Mouse (Mus musculus): ENCODE measurements around the gene Asb2. TPM values are rescaled to one million over a fixed set of nuclear protein-coding genes. Genes with fewer than 3 reads are reported as not detected.

The Asb2 gene
- polyA plus RNA-seq, 1 experiment: 64.7 TPM

DNA sequence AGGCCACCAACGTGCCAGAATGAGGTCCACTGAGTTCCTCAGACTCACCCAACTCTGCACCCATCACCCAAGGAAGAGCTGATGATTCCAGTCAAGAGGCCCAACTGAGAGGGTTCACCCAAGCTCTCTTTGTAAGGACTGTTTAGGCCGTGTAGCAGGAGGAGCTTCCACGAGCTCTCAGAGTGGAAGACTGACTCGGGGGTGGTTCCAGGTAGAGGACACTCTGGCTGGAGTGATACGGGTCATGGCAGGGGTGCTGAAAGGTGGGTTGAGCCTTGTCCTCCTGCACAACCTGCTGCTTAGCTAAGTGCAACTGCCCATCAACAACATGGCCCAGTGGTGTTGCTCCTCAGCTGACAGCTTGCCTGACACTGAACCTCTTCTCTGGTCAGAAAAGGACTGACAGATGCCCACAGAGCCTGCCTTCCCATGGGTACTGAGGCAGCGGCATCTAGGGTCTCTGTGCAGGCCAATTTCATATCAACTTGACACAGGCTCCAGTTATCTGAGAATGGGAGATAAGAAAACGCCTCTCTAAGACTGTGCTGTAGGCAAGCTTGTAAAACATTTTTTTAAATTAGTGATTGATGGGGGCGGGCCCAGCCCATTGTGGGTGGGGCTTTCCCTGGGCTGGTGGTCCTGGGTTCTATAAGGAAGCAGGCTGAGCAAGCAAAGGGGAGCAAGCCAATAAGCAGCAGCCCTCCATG is 17.9 kb upstream of the Asb2 start:
- WGBS: 82% methylated on average over 8 of the region's 8 CpGs
- DNase-seq: no peak
- Histone ChIP-seq H3K27ac (ENCODE audit: control insufficient read depth, insufficient read depth, low read length) (no peak overlapping the region), H3K27me3 (ENCODE audit: control insufficient read depth, insufficient read depth, low read length) (no peaks in the 10 kb centered on the region), H3K36me3 (ENCODE audit: control insufficient read depth, insufficient read depth, low read length) (no peaks in the 10 kb centered on the region), H3K4me3 (ENCODE audit: control insufficient read depth, insufficient read depth, low read length) (no peak overlapping the region), H3K4me1 (replicated peaks; ENCODE audit: control insufficient read depth, insufficient read depth, low read length) (no peaks in the 10 kb centered on the region)
- no peak for TF ChIP-seq CTCF (IDR thresholded peaks at IDR 0.05; ENCODE audit: borderline replicate concordance, control insufficient read depth, extremely low read depth, insufficient read depth, low read length, poor library complexity)
- no peak for TF ChIP-seq POLR2A (IDR thresholded peaks at IDR 0.05; ENCODE audit: control insufficient read depth, extremely low read depth, insufficient read depth, low read length, poor library complexity)

- WGBS: 27% methylated on average over 6 of the region's 6 CpGs
- H3K36me3 ChIP-seq (ENCODE audit: control insufficient read depth, insufficient read depth, low read length): no peaks in the 10 kb centered on the region
- DNase-seq: peak; percentile 71
- no peaks in the 10 kb centered on the region; the same call in 1 of the 2 replicates for H3K27me3 ChIP-seq (ENCODE audit: control insufficient read depth, insufficient read depth, low read length)
- H3K27ac ChIP-seq (ENCODE audit: control insufficient read depth, insufficient read depth, low read length): no peak overlapping the region
- no peaks in the 10 kb centered on the region for H3K4me1 ChIP-seq (replicated peaks; ENCODE audit: control insufficient read depth, insufficient read depth, low read length)
- TF ChIP-seq CTCF (IDR thresholded peaks at IDR 0.05; ENCODE audit: borderline replicate concordance, control insufficient read depth, extremely low read depth, insufficient read depth, low read length, poor library complexity) (no peak), POLR2A (IDR thresholded peaks at IDR 0.05; ENCODE audit: control insufficient read depth, extremely low read depth, insufficient read depth, low read length, poor library complexity) (no peak)
- H3K4me3 ChIP-seq (ENCODE audit: control insufficient read depth, insufficient read depth, low read length): no peak overlapping the region
Measured at GRCm38 (mm10) chr12:103371711-103372110, 15.9 kb upstream of the Asb2 start.

- DNase-seq: no peak
- Histone ChIP-seq H3K4me1 (replicated peaks; ENCODE audit: control insufficient read depth, insufficient read depth, low read length) (no peaks in the 10 kb centered on the region), H3K36me3 (ENCODE audit: control insufficient read depth, insufficient read depth, low read length) (no peaks in the 10 kb centered on the region), H3K4me3 (ENCODE audit: control insufficient read depth, insufficient read depth, low read length) (no peak overlapping the region), H3K27me3 (ENCODE audit: control insufficient read depth, insufficient read depth, low read length) (no peaks in the 10 kb centered on the region; the same call in 1 of the 2 replicates), H3K27ac (ENCODE audit: control insufficient read depth, insufficient read depth, low read length) (no peak overlapping the region)
- 95% methylated on average over 4 of the region's 4 CpGs for WGBS
- TF ChIP-seq POLR2A (IDR thresholded peaks at IDR 0.05; ENCODE audit: control insufficient read depth, extremely low read depth, insufficient read depth, low read length, poor library complexity) (no peak), CTCF (IDR thresholded peaks at IDR 0.05; ENCODE audit: borderline replicate concordance, control insufficient read depth, extremely low read depth, insufficient read depth, low read length, poor library complexity) (no peak)
Measured at GRCm38 (mm10) chr12:103370861-103371260, 15.1 kb upstream of the Asb2 start.

GRCm38 (mm10) chr12:103368777-103369176 is 13.0 kb upstream of the Asb2 start:
- no peak overlapping the region for H3K27ac ChIP-seq (ENCODE audit: control insufficient read depth, insufficient read depth, low read length)
- no peaks in the 10 kb centered on the region for H3K36me3 ChIP-seq (ENCODE audit: control insufficient read depth, insufficient read depth, low read length)
- no peak for DNase-seq
- H3K4me3 ChIP-seq (ENCODE audit: control insufficient read depth, insufficient read depth, low read length): no peak overlapping the region
- no peaks in the 10 kb centered on the region; the same call in 1 of the 2 replicates for H3K27me3 ChIP-seq (ENCODE audit: control insufficient read depth, insufficient read depth, low read length)
- TF ChIP-seq POLR2A (IDR thresholded peaks at IDR 0.05; ENCODE audit: control insufficient read depth, extremely low read depth, insufficient read depth, low read length, poor library complexity) (no peak), CTCF (IDR thresholded peaks at IDR 0.05; ENCODE audit: borderline replicate concordance, control insufficient read depth, extremely low read depth, insufficient read depth, low read length, poor library complexity) (no peak)
- no peaks in the 10 kb centered on the region for H3K4me1 ChIP-seq (replicated peaks; ENCODE audit: control insufficient read depth, insufficient read depth, low read length)
- 68% methylated on average over 2 of the region's 2 CpGs for WGBS

DNA sequence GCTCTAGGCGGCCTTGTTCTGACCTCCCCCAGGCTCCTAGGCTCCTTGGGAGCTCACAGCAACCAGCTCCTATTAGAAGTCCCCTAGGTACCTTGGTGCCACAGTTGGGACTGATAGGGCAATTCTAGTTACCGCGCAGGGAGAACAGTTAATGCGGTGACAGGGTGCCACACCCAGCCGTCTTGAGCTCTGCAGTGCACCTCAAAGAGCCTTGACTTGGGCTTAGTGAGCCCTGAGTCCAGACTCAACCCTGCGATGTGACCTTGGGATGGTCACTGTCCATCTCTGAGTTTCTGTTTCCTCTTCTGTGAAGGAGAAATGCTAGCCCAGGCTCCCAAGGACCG is 12.5 kb upstream of the Asb2 start:
- WGBS: 70% methylated on average over 7 of the region's 7 CpGs
- H3K27me3 ChIP-seq (ENCODE audit: control insufficient read depth, insufficient read depth, low read length): no peaks in the 10 kb centered on the region; the same call in 1 of the 2 replicates
- H3K4me3 ChIP-seq (ENCODE audit: control insufficient read depth, insufficient read depth, low read length): no peak overlapping the region
- TF ChIP-seq CTCF (IDR thresholded peaks at IDR 0.05; ENCODE audit: borderline replicate concordance, control insufficient read depth, extremely low read depth, insufficient read depth, low read length, poor library complexity) (no peak), POLR2A (IDR thresholded peaks at IDR 0.05; ENCODE audit: control insufficient read depth, extremely low read depth, insufficient read depth, low read length, poor library complexity) (no peak)
- no peak for DNase-seq
- no peaks in the 10 kb centered on the region for H3K4me1 ChIP-seq (replicated peaks; ENCODE audit: control insufficient read depth, insufficient read depth, low read length)
- H3K27ac ChIP-seq (ENCODE audit: control insufficient read depth, insufficient read depth, low read length): no peak overlapping the region
- no peaks in the 10 kb centered on the region for H3K36me3 ChIP-seq (ENCODE audit: control insufficient read depth, insufficient read depth, low read length)

DNA sequence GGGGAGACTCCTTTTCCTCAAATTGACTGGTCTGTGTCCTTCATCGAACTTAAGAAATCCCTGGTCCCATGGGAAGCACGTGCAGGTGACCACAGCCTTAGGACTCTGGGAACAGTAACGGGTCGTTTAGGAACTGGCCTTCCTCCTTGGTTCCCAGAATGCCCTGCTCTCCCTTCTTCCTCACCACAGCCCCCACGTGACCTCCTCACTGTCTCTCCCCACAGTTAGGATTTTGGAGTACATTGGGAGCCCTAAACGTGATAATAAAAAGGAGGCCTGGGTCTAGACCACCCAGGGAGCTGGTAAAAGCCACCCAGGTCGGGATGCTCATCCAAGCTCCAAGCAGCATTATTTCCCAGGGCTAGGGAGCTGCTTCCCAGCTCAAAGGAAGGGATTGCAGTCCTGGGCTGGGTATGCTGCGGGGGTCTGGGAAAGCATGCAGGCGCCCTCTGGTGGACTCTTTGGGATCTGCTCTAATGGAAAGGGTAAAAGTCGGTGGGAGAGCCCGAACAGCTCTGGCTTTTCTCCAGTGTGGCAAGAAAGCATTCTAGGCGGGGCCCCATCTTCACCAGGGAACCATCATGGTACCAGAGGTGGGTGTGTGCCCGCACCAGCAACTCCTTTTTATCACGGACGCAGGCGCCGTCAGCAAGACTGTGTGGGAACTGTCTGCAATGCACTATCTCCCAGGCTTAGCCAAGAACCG is 12.0 kb upstream of the Asb2 start:
- Histone ChIP-seq H3K4me3 (ENCODE audit: control insufficient read depth, insufficient read depth, low read length) (no peak overlapping the region), H3K36me3 (ENCODE audit: control insufficient read depth, insufficient read depth, low read length) (no peaks in the 10 kb centered on the region), H3K4me1 (replicated peaks; ENCODE audit: control insufficient read depth, insufficient read depth, low read length) (no peaks in the 10 kb centered on the region), H3K27ac (ENCODE audit: control insufficient read depth, insufficient read depth, low read length) (no peak overlapping the region), H3K27me3 (ENCODE audit: control insufficient read depth, insufficient read depth, low read length) (no peaks in the 10 kb centered on the region; the same call in 1 of the 2 replicates)
- TF ChIP-seq POLR2A (IDR thresholded peaks at IDR 0.05; ENCODE audit: control insufficient read depth, extremely low read depth, insufficient read depth, low read length, poor library complexity) (no peak), CTCF (IDR thresholded peaks at IDR 0.05; ENCODE audit: borderline replicate concordance, control insufficient read depth, extremely low read depth, insufficient read depth, low read length, poor library complexity) (peak; percentile 78)
- peak; percentile 78 for DNase-seq
- 26% methylated on average over 18 of the region's 18 CpGs for WGBS
